In genomic region chr13:19602531-19602930, GRCm38 (mm10) we compare ENCODE assay signal across 20 mouse cellular contexts. TPM values are rescaled to one million over a fixed set of nuclear protein-coding genes. Genes with fewer than 3 reads are reported as not detected.
"Had no signal": no experiment of that assay in that cellular context is flagged by ENCODE, and none has a peak within 500 bp of the region (broad histone marks: within the 10 kb centered on the region; RNA-seq: fewer than 3 reads in every experiment).

No protein-coding gene starts in this region.

- H3K4me2 ChIP-seq: lung, embryonic 15.5 days; midbrain, embryonic 11.5 days; midbrain, embryonic 13.5 days; neural tube, embryonic 12.5 days; stomach, embryonic 15.5 days had no signal

- H3K36me3 ChIP-seq: lung, embryonic 15.5 days; neural tube, embryonic 12.5 days; stomach, embryonic 15.5 days had no signal

- H3K27ac ChIP-seq: lung, embryonic 15.5 days; macrophage; midbrain, embryonic 13.5 days; neural tube, embryonic 12.5 days; stomach, embryonic 15.5 days; stomach, postnatal 0 days had no signal

- H3K27me3 ChIP-seq: lung, embryonic 15.5 days; megakaryocyte, embryonic 14.5 days; midbrain, embryonic 13.5 days; neural tube, embryonic 12.5 days; stomach, embryonic 15.5 days had no signal

- DNase-seq: liver, postnatal 0 days; lung, adult 2 months; lung, postnatal 14 days; lung, postnatal 36 days; right cerebral cortex, postnatal 14 days; thymus, adult 2 months; thymus, postnatal 25 days; thymus, postnatal 4 days had no signal

- H3K4me3 ChIP-seq: lung, embryonic 15.5 days; megakaryocyte, embryonic 14.5 days; midbrain, embryonic 13.5 days; neural tube, embryonic 12.5 days; stomach, embryonic 15.5 days had no signal

- H3K9me3 ChIP-seq: lung, embryonic 15.5 days; megakaryocyte, embryonic 14.5 days; midbrain, embryonic 13.5 days; neural tube, embryonic 12.5 days; stomach, embryonic 15.5 days had no signal

- H3K9ac ChIP-seq: liver, postnatal 0 days; lung, embryonic 15.5 days; midbrain, embryonic 13.5 days; neural tube, embryonic 12.5 days; stomach, embryonic 15.5 days had no signal

- ATAC-seq: liver, postnatal 0 days; lung, postnatal 0 days; midbrain, embryonic 13.5 days had no signal

- H3K4me1 ChIP-seq: lung, embryonic 15.5 days; megakaryocyte, embryonic 14.5 days; midbrain, embryonic 13.5 days; neural tube, embryonic 12.5 days; stomach, embryonic 15.5 days had no signal

RNA-seq across cellular contexts. Expression of gene Epdr1, which starts 17.2 kb away (rescaled TPM):
- total RNA-seq: monocyte, adult 5-6 weeks; neutrophil, adult 5-6 weeks had no signal

RNA-seq across cellular contexts. Expression of gene Sfrp4, which starts 20.4 kb away (rescaled TPM):
- total RNA-seq: monocyte, adult 5-6 weeks; neutrophil, adult 5-6 weeks had no signal
- polyA plus RNA-seq: macrophage; testis, adult 2 months had no signal
